Mouse (Mus musculus) neural tube, embryonic 13.5 days (tissue): ENCODE results near the gene Tesk2. TPM values are rescaled to one million over a fixed set of nuclear protein-coding genes. Genes with fewer than 3 reads are reported as not detected.
A peak's percentile ranks its signal among the peaks of the same experiment; 100 is the strongest.

ENCODE experiments used
- ATAC-seq: fragments of 200-750 bp; cut with Nextera tagmentation; 2 replicates; pipeline ENCODE4 v1.8.0; 2017; ENCODE audit warnings: low read depth, mild to moderate bottlenecking, moderate TSS enrichment, moderate library complexity
- H3K27ac ChIP-seq: fragments of 300-500 bp; sonication (generic); replicated peaks from 2 replicates; pipeline ENCODE4 v1.5.1; 2015; ENCODE audit warnings: moderate library complexity, mild to moderate bottlenecking, inconsistent platforms
- H3K27me3 ChIP-seq: fragments of 300-500 bp; sonication (generic); 2 replicates; pipeline ENCODE4 v1.6.1; 2015; ENCODE audit warnings: mild to moderate bottlenecking, inconsistent platforms
- H3K36me3 ChIP-seq: fragments of 300-500 bp; sonication (generic); 2 replicates; pipeline ENCODE4 v1.6.1; 2015; ENCODE audit warnings: mild to moderate bottlenecking, inconsistent platforms
- H3K4me1 ChIP-seq: fragments of 300-500 bp; sonication (generic); replicated peaks from 2 replicates; pipeline ENCODE4 v1.6.1; 2015; ENCODE audit warnings: inconsistent platforms
- H3K4me2 ChIP-seq: fragments of 300-500 bp; sonication (generic); 2 replicates; pipeline ENCODE4 v1.6.1; 2015; ENCODE audit warnings: inconsistent platforms, mild to moderate bottlenecking, moderate library complexity
- H3K4me3 ChIP-seq: fragments of 300-500 bp; sonication (generic); 2 replicates; pipeline ENCODE4 v1.5.1; 2015; ENCODE audit warnings: mild to moderate bottlenecking, inconsistent platforms
- H3K9ac ChIP-seq: fragments of 300-500 bp; sonication (generic); 2 replicates; pipeline ENCODE4 v1.6.1; 2015; ENCODE audit warnings: moderate library complexity, mild to moderate bottlenecking, inconsistent platforms
- H3K9me3 ChIP-seq: fragments of 300-500 bp; sonication (generic); 2 replicates; pipeline ENCODE4 v1.6.1; 2016; ENCODE audit warnings: inconsistent platforms
- WGBS: fragments of 180-500 bp; shearing (Covaris S2); methylation state at CpG from one replicate; pipeline ENCODE4 v1.1.7; 2015; 5-methylcytosine and 5-hydroxymethylcytosine counted together
- polyA plus RNA-seq: library from polyadenylated mRNA; unstranded; fragments of >200 nt; fragmentation: Nextera tagmentation; extraction: Ambion mirVana; gene quantifications from 2 replicates; pipeline ENCODE4 v1.2.1, GENCODE M21; 2015

Tesk2 gene
- polyA plus RNA-seq, 1 experiment from 2014 or later, result 3.0 TPM

DNA sequence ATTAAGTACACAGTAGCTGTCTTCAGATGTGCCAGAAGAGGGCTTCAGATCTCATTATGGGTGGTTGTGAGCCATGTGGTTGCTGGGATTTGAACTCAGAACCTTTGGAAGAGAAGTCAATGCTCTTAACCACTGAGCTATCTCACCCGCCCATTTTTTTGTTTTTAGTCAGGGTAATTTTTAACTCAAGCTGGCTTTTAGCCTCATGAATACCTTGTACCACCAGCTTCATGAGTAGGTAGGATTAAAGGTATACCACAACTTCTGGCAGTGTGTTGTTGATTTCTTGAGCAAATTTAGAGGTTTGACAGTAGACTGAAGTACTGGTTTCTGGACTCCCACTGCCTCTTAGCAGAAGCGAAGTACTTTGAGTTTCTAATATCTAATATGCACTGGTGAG is 28.6 kb upstream of the Tesk2 start:
- Histone ChIP-seq H3K9me3 (no peaks in the 10 kb centered on the region), H3K4me3 (no peak overlapping the region), H3K4me1 (peaks cover 2% of the 10 kb centered on the region), H3K9ac (no peak overlapping the region), H3K27ac (no peak overlapping the region), H3K4me2 (no peak overlapping the region), H3K27me3 (no peaks in the 10 kb centered on the region), H3K36me3 (peaks cover 62% of the 10 kb centered on the region)
- 92% methylated on average over 2 of the region's 2 CpGs for WGBS
- no peak for ATAC-seq

DNA sequence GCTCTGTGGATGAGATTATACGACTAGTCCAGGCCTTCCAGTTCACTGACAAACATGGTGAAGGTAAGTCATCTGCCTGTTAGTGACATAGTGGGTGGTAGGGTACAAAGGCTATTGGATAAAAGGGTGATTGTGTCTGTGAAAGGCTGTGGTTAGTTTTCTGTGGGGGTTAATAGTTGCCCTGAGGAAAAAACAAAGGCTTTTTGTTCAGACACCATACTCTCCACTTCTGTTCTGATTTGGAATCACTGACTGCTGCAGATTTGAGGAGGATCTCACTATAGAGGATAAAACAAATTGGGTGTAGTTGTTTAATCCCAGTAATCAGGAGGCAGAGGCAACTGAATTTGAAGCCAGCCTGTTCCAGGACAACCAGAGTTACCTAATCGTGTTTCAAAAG is 27.0 kb upstream of the Tesk2 start:
- no peaks in the 10 kb centered on the region for H3K9me3 ChIP-seq
- peaks cover 52% of the 10 kb centered on the region for H3K36me3 ChIP-seq
- H3K9ac ChIP-seq, result no peak overlapping the region
- WGBS, result 80% methylated on average over 2 of the region's 2 CpGs
- no peak overlapping the region for H3K4me2 ChIP-seq
- H3K4me1 ChIP-seq, result no peaks in the 10 kb centered on the region
- H3K27ac ChIP-seq, result no peak overlapping the region
- ATAC-seq, result no peak
- no peak overlapping the region for H3K4me3 ChIP-seq
- no peaks in the 10 kb centered on the region for H3K27me3 ChIP-seq

DNA sequence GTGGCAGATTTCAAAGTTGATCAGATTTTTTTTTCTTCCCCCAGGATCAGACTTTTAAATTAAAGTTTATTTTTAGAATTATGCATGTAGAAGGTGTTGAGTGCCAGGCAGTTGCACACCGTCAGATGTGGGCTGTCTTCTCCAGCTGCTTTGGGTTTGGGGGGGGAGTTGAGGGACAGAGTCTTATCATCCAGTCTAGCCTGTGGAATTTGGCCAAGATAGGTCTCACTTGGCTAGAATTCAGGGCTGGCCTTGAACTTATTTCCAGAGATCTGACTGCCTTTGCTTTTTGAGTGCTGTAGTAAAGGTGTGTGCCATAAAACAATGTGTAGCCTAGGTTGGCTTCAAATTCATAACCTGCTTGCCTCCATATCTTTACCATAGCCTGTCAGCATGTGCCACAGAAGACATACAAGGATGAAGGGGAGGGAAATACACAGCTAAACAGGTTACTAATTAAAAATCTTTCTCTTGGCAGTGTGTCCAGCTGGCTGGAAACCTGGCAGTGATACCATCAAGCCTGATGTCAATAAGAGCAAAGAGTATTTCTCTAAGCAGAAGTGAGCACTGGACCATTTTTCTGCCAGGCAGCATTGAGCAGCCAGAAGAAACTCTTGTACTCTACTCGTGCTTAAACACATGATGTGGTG is 21.9 kb upstream of the Tesk2 start:
- ATAC-seq, result no peak
- Histone ChIP-seq H3K9ac (no peak overlapping the region), H3K27ac (no peak overlapping the region), H3K4me1 (no peaks in the 10 kb centered on the region), H3K4me3 (no peak overlapping the region), H3K36me3 (peaks cover 41% of the 10 kb centered on the region), H3K27me3 (no peaks in the 10 kb centered on the region), H3K9me3 (no peaks in the 10 kb centered on the region), H3K4me2 (no peak overlapping the region)
- WGBS, result 92% methylated on average over 2 of the region's 2 CpGs

DNA sequence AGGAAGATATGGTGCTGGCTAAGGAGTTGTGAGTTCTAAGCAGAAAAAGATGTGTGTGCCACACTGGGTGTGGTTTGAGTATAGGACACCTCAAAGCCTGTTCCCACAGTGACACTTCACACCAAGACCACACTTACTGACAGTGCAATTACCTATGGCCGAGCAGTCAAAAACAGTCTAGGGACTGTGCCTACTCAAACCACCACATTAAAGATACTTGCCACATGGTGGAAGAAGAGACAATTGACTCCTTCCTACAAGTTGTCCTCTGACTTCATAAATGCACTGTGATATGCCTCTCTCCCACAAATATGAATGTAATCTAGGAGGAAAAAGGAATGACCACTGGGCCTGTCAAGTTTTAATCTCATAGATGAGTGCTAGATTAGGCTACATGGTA is 19.8 kb upstream of the Tesk2 start:
- Histone ChIP-seq H3K4me3 (no peak overlapping the region), H3K4me1 (no peaks in the 10 kb centered on the region), H3K9ac (no peak overlapping the region), H3K27ac (no peak overlapping the region), H3K36me3 (peaks cover 26% of the 10 kb centered on the region), H3K9me3 (no peaks in the 10 kb centered on the region), H3K4me2 (no peak overlapping the region), H3K27me3 (no peaks in the 10 kb centered on the region)
- 79% methylated on average over 1 of the region's 1 CpGs for WGBS
- ATAC-seq, result no peak

DNA sequence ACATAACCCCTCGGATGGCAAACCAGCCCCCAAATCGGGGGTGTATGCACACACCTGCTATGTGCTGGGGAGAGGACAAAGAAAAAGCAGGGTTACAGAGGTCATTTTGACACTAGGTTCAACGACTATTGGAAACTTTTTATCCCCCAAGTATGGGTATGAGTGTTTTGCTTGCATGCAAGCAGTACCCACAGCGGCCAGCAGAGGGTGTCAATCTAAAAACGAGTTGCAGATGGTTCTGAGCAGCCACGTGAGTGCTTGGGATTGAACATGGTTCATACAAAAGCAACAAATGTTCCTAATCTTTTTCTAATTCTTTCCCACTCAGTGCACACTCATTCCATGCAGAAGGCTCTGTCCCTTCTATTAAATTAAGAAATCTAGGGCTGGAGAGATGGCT is 16.9 kb upstream of the Tesk2 start:
- H3K27ac ChIP-seq, result no peak overlapping the region
- H3K9me3 ChIP-seq, result no peaks in the 10 kb centered on the region
- H3K27me3 ChIP-seq, result no peaks in the 10 kb centered on the region
- no peak overlapping the region for H3K4me3 ChIP-seq
- H3K36me3 ChIP-seq, result peaks cover 19% of the 10 kb centered on the region
- no peak overlapping the region for H3K4me2 ChIP-seq
- 36% methylated on average over 6 of the region's 6 CpGs for WGBS
- H3K9ac ChIP-seq, result no peak overlapping the region
- H3K4me1 ChIP-seq, result peaks cover 9% of the 10 kb centered on the region
- ATAC-seq, result no peak

DNA sequence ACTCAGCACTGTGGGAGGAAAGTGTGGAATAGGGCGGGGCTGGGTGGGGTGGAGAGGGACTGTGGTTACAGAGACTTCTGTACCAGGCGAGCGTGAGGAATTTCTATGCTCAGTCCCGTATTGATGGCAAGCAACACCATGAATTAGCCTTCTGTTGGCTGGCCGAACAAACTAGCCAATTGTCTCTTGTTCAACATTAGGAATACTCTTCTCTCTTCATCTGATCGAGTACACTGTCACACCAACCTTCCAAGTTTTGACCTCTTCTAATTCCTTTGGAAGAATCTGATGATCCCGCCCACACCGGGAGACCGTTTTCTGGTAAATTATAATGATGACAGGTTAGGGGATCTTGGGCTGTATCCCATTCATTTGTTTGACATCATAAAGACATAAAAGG is 13.1 kb upstream of the Tesk2 start:
- 20% methylated on average over 9 of the region's 9 CpGs for WGBS
- Histone ChIP-seq H3K4me2 (peak overlapping the region; percentile 74), H3K4me3 (peak overlapping the region; percentile 54), H3K9ac (peak overlapping the region; percentile 74), H3K4me1 (peaks cover 17% of the 10 kb centered on the region), H3K27ac (peak overlapping the region; percentile 54; the same call in 1 of the 2 replicates), H3K9me3 (no peaks in the 10 kb centered on the region), H3K36me3 (peaks cover 6% of the 10 kb centered on the region; the same call in 1 of the 2 replicates), H3K27me3 (no peaks in the 10 kb centered on the region)
- peak; percentile 8; the same call in 1 of the 2 replicates for ATAC-seq

DNA sequence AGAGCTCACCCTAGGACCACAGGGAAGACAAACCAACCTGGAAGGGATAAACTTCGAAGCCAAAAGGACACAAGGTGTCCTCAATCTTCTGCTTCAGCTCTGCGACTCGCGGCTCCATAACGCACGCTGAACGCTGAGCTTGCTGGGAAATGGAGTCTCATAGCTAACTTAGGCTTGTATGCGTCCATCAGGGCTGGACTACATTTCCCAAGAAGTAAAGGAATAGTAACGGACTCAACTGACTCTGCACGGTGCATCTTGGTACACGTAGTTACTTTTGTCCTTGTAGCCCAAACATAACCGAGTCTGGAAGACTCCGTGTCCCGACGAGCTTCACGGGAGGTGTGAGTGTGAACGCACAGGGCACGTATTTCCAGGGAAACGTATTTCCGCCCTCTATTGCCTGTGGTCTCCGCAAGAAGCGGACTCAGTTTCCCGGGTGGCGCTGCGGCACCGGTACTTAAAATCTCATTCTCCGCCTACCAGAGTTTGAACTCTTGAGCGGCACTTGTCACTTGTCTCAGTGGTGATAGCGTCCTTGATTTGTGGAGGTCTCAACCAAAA is 12.5 kb upstream of the Tesk2 start, which contains the start of the genes Mmachc and Ccdc163:
Mmachc (minus strand) TSS at position 206 of the 564 bp plus-strand sequence.
Ccdc163 (plus strand) TSS at position 309 of the 564 bp plus-strand sequence.
- Histone ChIP-seq H3K9me3 (no peaks in the 10 kb centered on the region), H3K4me1 (peaks cover 17% of the 10 kb centered on the region), H3K4me3 (peak within 1 kb of the TSS; percentile 54), H3K9ac (peak within 1 kb of the TSS; percentile 74), H3K4me2 (peak within 1 kb of the TSS; percentile 74), H3K27me3 (no peaks in the 10 kb centered on the region), H3K27ac (peak within 1 kb of the TSS; percentile 54; the same call in 1 of the 2 replicates), H3K36me3 (peaks cover 5% of the 10 kb centered on the region; the same call in 1 of the 2 replicates)
- ATAC-seq, result peak; percentile 99
- WGBS, result under 1% methylated on average over 29 of the region's 29 CpGs

DNA sequence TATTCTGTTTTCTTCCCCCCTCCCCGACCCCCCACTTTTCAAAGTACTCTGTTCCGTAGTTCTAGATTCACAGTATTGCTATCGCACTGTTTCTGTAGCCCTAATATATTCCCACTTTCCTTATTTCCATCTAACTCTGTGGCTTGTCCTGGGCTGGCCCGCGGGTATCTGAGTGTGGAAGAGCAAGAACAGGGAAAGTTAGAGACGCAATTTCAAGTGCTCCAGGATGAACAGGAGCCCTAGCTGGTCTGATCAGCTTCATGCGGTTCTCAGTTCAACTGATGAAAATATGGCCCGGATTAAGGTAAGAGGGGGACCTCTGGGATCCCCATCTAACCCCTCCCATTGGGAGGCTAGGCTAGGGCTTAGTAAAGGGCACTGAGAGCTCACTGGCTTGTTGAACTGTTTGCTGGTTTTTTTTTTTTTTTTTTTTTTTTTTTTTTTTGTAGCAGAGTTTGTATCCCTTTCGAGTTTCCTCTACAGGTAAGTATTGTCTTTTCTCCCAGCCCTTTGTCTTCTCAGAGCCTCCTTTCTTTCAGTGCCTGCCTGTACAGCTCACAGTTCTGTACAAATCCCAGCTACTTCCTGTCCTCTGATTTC is 11.9 kb upstream of the Tesk2 start:
- Histone ChIP-seq H3K27ac (no peak overlapping the region), H3K9ac (peak overlapping the region; percentile 64), H3K4me3 (peak overlapping the region; percentile 54), H3K4me2 (peak overlapping the region; percentile 70), H3K4me1 (peaks cover 17% of the 10 kb centered on the region), H3K9me3 (no peaks in the 10 kb centered on the region), H3K36me3 (no peaks in the 10 kb centered on the region), H3K27me3 (no peaks in the 10 kb centered on the region)
- no peak; the same call in none of the 2 replicates for ATAC-seq
- WGBS, result 6% methylated on average over 9 of the region's 9 CpGs

DNA sequence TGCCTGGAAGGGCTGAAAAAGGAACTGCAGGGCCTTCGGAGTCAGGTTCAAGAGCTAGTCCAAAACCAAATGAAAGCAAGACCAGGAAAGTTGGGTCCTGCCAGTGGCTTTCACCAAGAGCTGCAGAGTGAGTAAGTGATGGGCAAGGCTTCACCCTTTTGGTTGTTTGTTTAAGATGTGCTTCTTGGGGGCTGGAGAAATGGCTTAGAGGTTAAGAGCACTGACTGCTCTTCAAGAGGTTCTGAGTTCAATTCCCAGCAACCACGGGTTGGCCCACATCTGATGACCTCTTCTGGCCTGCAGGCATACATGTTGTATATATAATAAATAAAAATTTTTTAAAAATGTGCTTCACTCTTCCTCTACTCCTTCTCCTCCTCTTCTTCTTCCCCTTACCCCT is 10.6 kb upstream of the Tesk2 start:
- WGBS, result 87% methylated on average over 2 of the region's 2 CpGs
- no peak overlapping the region for H3K9ac ChIP-seq
- no peak overlapping the region for H3K4me2 ChIP-seq
- no peak overlapping the region for H3K4me3 ChIP-seq
- peaks cover 17% of the 10 kb centered on the region for H3K4me1 ChIP-seq
- H3K27ac ChIP-seq, result no peak overlapping the region
- ATAC-seq, result no peak
- H3K27me3 ChIP-seq, result no peaks in the 10 kb centered on the region
- 0 out of 2 replicates have a peak, but pooled peaks cover 5% of the 10 kb centered on the region for H3K36me3 ChIP-seq
- H3K9me3 ChIP-seq, result no peaks in the 10 kb centered on the region

DNA sequence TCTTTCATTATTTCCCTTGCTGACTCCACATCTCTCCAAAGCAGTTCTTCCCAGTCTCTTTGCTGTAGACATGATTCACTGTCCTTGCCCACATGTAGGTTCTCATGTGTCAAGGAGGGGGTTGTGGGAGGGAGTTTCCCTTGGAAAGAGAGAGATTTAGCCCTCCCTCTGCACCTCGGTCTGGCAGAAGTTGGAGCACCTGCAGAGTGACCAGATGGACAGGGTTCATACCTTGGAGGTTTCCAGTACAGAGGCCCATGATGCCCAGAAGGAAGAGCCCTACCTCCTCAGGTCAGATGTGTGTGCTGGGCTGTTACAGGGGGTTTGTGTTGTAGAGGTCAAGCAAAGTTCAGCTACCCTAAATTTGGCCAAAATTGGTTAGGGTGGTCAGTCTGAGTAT is 8.2 kb upstream of the Tesk2 start:
- no peak for ATAC-seq
- WGBS, result 86% methylated on average over 1 of the region's 1 CpGs
- Histone ChIP-seq H3K9ac (no peak overlapping the region), H3K4me2 (no peak overlapping the region), H3K27ac (no peak overlapping the region), H3K4me3 (no peak overlapping the region), H3K36me3 (0 out of 2 replicates have a peak, but pooled peaks cover 6% of the 10 kb centered on the region), H3K27me3 (no peaks in the 10 kb centered on the region), H3K4me1 (peaks cover 12% of the 10 kb centered on the region), H3K9me3 (no peaks in the 10 kb centered on the region)

DNA sequence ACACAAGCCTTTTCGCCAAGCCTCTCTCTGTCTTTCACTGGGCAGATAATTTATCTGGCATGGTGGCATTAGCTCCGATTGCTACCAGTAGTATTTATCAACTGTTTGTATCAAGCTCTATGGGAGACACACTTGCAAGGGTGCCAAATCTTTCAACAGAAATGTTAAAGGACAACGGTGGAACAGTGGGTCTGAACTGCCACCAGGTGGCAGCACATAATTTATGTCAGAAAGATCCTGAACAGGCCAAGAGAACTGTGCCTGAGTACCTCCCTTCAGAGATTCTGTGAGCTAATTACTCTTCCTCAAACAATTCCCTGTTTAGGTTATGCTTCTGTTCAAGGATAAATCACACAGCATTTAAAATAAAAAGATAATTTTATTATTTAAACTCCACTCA is 1.4 kb upstream of the Tesk2 start:
- H3K4me2 ChIP-seq, result no peak overlapping the region
- H3K4me3 ChIP-seq, result no peak overlapping the region
- H3K9ac ChIP-seq, result no peak overlapping the region
- H3K27ac ChIP-seq, result no peak overlapping the region
- ATAC-seq, result no peak
- no peaks in the 10 kb centered on the region for H3K9me3 ChIP-seq
- peaks cover 10% of the 10 kb centered on the region; the same call in 1 of the 2 replicates for H3K27me3 ChIP-seq
- 0 out of 2 replicates have a peak, but pooled peaks cover 6% of the 10 kb centered on the region for H3K36me3 ChIP-seq
- H3K4me1 ChIP-seq, result peaks cover 20% of the 10 kb centered on the region
- 20% methylated on average over 3 of the region's 3 CpGs for WGBS

DNA sequence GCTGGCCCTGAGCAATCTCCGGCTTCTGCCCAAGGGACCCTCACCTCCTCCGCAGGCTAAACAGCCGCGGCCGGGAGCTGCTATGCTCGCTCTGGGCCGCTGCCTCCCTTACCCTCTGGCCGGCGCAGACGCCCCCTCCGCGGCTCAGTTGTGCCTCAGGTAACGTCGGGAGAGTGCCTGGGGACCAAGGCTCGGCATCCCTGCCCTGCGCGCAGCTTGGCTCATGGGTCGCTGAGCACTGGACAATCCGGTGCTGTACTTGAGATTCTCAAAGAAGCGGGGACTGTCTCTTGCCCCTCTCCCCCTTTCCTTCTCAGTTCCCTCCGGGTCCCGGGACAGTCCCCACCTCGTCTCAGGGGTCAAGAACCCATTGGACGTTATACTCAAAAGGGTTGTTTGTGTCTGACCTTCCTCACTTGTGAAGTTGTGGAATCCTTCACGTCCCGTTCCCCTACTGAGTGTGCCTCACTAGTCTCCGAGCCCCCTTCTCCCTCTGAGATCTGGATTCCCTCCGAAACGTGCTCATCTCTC is 415 bp downstream of the Tesk2 start:
- H3K4me1 ChIP-seq, result peaks cover 20% of the 10 kb centered on the region
- under 1% methylated on average over 29 of the region's 29 CpGs for WGBS
- peak overlapping the region; percentile 87 for H3K4me3 ChIP-seq
- no peaks in the 10 kb centered on the region for H3K9me3 ChIP-seq
- H3K27me3 ChIP-seq, result peaks cover 10% of the 10 kb centered on the region; the same call in 1 of the 2 replicates
- peak overlapping the region; percentile 79 for H3K27ac ChIP-seq
- ATAC-seq, result peak; percentile 6; the same call in 1 of the 2 replicates
- peak overlapping the region; percentile 95 for H3K4me2 ChIP-seq
- peak overlapping the region; percentile 87 for H3K9ac ChIP-seq
- no peaks in the 10 kb centered on the region for H3K36me3 ChIP-seq
